Mouse (Mus musculus): Measurements from ENCODE around the gene Bcar3. TPM values are rescaled to one million over a fixed set of nuclear protein-coding genes. Genes with fewer than 3 reads are reported as not detected.

Bcar3 gene
- total RNA-seq, 2 experiments from 2014 or later: 0.34 TPM; not detected in 1

- no peak for ATAC-seq (replicated peaks; ENCODE audit: low FRiP score, poor library complexity, severe bottlenecking)
These were observed 114.9 kb downstream of the Bcar3 start for GRCm38 (mm10) chr3:122408798-122409311.

GRCm38 (mm10) chr3:122411590-122411989, 117.7 kb downstream of the Bcar3 start:
- no peak for ATAC-seq (replicated peaks; ENCODE audit: low FRiP score, poor library complexity, severe bottlenecking)

GRCm38 (mm10) chr3:122413729-122414561, 120.0 kb downstream of the Bcar3 start:
- ATAC-seq (replicated peaks; ENCODE audit: low FRiP score, poor library complexity, severe bottlenecking): no peak

- no peak for ATAC-seq (replicated peaks; ENCODE audit: low FRiP score, poor library complexity, severe bottlenecking)
These were observed 120.9 kb downstream of the Bcar3 start for GRCm38 (mm10) chr3:122414868-122415267.

GRCm38 (mm10) chr3:122417466-122417865, 123.5 kb downstream of the Bcar3 start:
- ATAC-seq (replicated peaks; ENCODE audit: low FRiP score, poor library complexity, severe bottlenecking): no peak

- ATAC-seq (replicated peaks; ENCODE audit: low FRiP score, poor library complexity, severe bottlenecking): no peak
These were observed 124.8 kb downstream of the Bcar3 start for GRCm38 (mm10) chr3:122418564-122419274.

- no peak for ATAC-seq (replicated peaks; ENCODE audit: low FRiP score, poor library complexity, severe bottlenecking)
These were observed 125.9 kb downstream of the Bcar3 start for GRCm38 (mm10) chr3:122419610-122420409.

- no peak for ATAC-seq (replicated peaks; ENCODE audit: low FRiP score, poor library complexity, severe bottlenecking)
These were observed 126.5 kb downstream of the Bcar3 start for GRCm38 (mm10) chr3:122420410-122420774.

- ATAC-seq (replicated peaks; ENCODE audit: low FRiP score, poor library complexity, severe bottlenecking): no peak
These were observed 127.2 kb downstream of the Bcar3 start for GRCm38 (mm10) chr3:122421042-122421702.

GRCm38 (mm10) chr3:122421802-122422201, 127.9 kb downstream of the Bcar3 start:
- no peak for ATAC-seq (replicated peaks; ENCODE audit: low FRiP score, poor library complexity, severe bottlenecking)

- ATAC-seq (replicated peaks; ENCODE audit: low FRiP score, poor library complexity, severe bottlenecking): no peak
These were observed 128.3 kb downstream of the Bcar3 start for GRCm38 (mm10) chr3:122422276-122422675.

GRCm38 (mm10) chr3:122423643-122424042, 129.7 kb downstream of the Bcar3 start:
- ATAC-seq (replicated peaks; ENCODE audit: low FRiP score, poor library complexity, severe bottlenecking): no peak

GRCm38 (mm10) chr3:122428325-122428821, 134.4 kb downstream of the Bcar3 start:
- ATAC-seq (replicated peaks; ENCODE audit: low FRiP score, poor library complexity, severe bottlenecking): no peak

GRCm38 (mm10) chr3:122430780-122431497, 137.0 kb downstream of the Bcar3 start:
- no peak for ATAC-seq (replicated peaks; ENCODE audit: low FRiP score, poor library complexity, severe bottlenecking)

- no peak for ATAC-seq (replicated peaks; ENCODE audit: low FRiP score, poor library complexity, severe bottlenecking)
These were observed 139.0 kb downstream of the Bcar3 start for GRCm38 (mm10) chr3:122432811-122433406.

GRCm38 (mm10) chr3:122433975-122434626, 140.2 kb downstream of the Bcar3 start:
- no peak for ATAC-seq (replicated peaks; ENCODE audit: low FRiP score, poor library complexity, severe bottlenecking)

GRCm38 (mm10) chr3:122434983-122435935, 141.3 kb downstream of the Bcar3 start:
- ATAC-seq (replicated peaks; ENCODE audit: low FRiP score, poor library complexity, severe bottlenecking): no peak
